ENCODE assay signal across 18 mouse cellular contexts in the genomic region with DNA sequence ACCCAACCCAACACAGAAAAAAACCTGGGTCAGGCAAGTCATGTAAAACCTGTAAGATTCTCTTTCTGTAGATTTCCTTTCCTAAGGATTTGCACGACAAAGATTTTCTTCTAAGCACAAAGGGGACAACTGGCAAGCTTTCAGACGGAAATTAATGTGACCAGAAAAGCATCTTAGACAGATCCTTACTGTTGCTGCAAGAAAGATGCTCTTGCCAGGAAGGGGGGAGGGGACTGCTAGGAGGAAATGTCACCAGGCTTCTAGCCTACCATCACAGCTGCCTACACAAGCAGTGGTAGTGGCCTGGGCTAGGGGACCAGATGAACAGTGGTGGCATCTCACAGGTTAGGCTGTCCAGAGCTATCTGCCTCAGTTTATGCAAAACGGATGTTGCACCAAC.
DNase-seq lines count a peak whose midpoint lies in the region; ATAC-seq and TF ChIP-seq lines count a peak whose summit lies in the region.
"Had no signal": no experiment of that assay in that cellular context is flagged by ENCODE, and none has a peak within 500 bp of the region (broad histone marks: within the 10 kb centered on the region; RNA-seq: fewer than 3 reads in every experiment).

No protein-coding gene starts in this region.

- no peaks in the 10 kb centered on the region for H3K4me1 ChIP-seq in embryonic facial prominence, embryonic 14.5 days (ENCODE audit: control insufficient read depth, insufficient read depth, low read length)
- H3K4me1 ChIP-seq in embryonic facial prominence, embryonic 10.5 days, result no peaks in the 10 kb centered on the region
- H3K4me1 ChIP-seq in cerebellum, adult 2 months (ENCODE audit: control insufficient read depth, insufficient read depth, low read length), result no peaks in the 10 kb centered on the region
- H3K4me1 ChIP-seq: liver, embryonic 13.5 days had no signal

- no peaks in the 10 kb centered on the region for H3K27me3 ChIP-seq in embryonic facial prominence, embryonic 14.5 days (replicated peaks; ENCODE audit: control insufficient read depth, insufficient read depth, low read length)
- H3K27me3 ChIP-seq in embryonic facial prominence, embryonic 10.5 days (replicated peaks; ENCODE audit: low read depth, poor library complexity, severe bottlenecking), result no peaks in the 10 kb centered on the region
- H3K27me3 ChIP-seq in cerebellum, adult 2 months (ENCODE audit: control insufficient read depth, insufficient read depth, low read length), result no peaks in the 10 kb centered on the region
- H3K27me3 ChIP-seq: liver, embryonic 13.5 days had no signal

- TF ChIP-seq CTCF in cerebellum, adult 2 months (IDR thresholded peaks at IDR 0.05; ENCODE audit: borderline replicate concordance, insufficient read depth, low read depth, low read length), result no peak

- DNase-seq in embryonic facial prominence, embryonic 14.5 days (ENCODE audit: low spot score), result peak; percentile 37
- DNase-seq in embryonic facial prominence, embryonic 10.5 days (ENCODE audit: low spot score), result no peak
- peak; percentile 14 for DNase-seq in layer of hippocampus, adult 9-11 months
- DNase-seq in layer of hippocampus, postnatal 36 days, result no peak
- DNase-seq in right cerebral cortex, adult 18-20 months, result peak; percentile 29
- DNase-seq in right cerebral cortex, postnatal 25 days, result no peak
- DNase-seq in cerebellum, adult 2 months, result no peak
- DNase-seq: cerebellum, postnatal 36 days; kidney, adult 18-20 months; liver, embryonic 13.5 days; retina, postnatal 1 day; thymus, postnatal 14 days had no signal

- no peak overlapping the region for H3K4me3 ChIP-seq in embryonic facial prominence, embryonic 14.5 days (ENCODE audit: low read depth, low read length)
- no peak overlapping the region for H3K4me3 ChIP-seq in embryonic facial prominence, embryonic 10.5 days
- H3K4me3 ChIP-seq in cerebellum, adult 2 months (replicated peaks; ENCODE audit: insufficient read depth, low read depth, low read length), result no peak overlapping the region
- H3K4me3 ChIP-seq: limb, embryonic 13.5 days; liver, embryonic 13.5 days; midbrain, embryonic 10.5 days had no signal

- no peak overlapping the region for H3K9ac ChIP-seq in embryonic facial prominence, embryonic 14.5 days (ENCODE audit: low read depth, low read length)
- H3K9ac ChIP-seq: limb, embryonic 13.5 days; liver, embryonic 13.5 days had no signal

- H3K9me3 ChIP-seq in embryonic facial prominence, embryonic 14.5 days (ENCODE audit: control insufficient read depth, low read length), result no peaks in the 10 kb centered on the region
- H3K9me3 ChIP-seq in embryonic facial prominence, embryonic 10.5 days, result no peaks in the 10 kb centered on the region
- H3K9me3 ChIP-seq: G1E; limb, embryonic 13.5 days; liver, embryonic 13.5 days; midbrain, embryonic 10.5 days had no signal

- no peak for TF ChIP-seq POLR2A in cerebellum, adult 2 months (IDR thresholded peaks at IDR 0.05; ENCODE audit: borderline replicate concordance, insufficient read depth, low read length)

- no peak overlapping the region for H3K4me2 ChIP-seq in embryonic facial prominence, embryonic 14.5 days (ENCODE audit: low read depth, low read length)
- H3K4me2 ChIP-seq: heart, embryonic 11.5 days; limb, embryonic 13.5 days; liver, embryonic 13.5 days had no signal

- no peak for ATAC-seq in embryonic facial prominence, embryonic 14.5 days (ENCODE audit: low read depth)
- ATAC-seq: CD4-positive, CD25-positive, alpha-beta regulatory T cell, adult 4 months had no signal

- no peak overlapping the region for H3K27ac ChIP-seq in embryonic facial prominence, embryonic 14.5 days (replicated peaks; ENCODE audit: low read depth, low read length)
- H3K27ac ChIP-seq in embryonic facial prominence, embryonic 10.5 days (replicated peaks), result no peak overlapping the region
- H3K27ac ChIP-seq in cerebellum, adult 2 months (ENCODE audit: insufficient read depth, low read length), result no peak overlapping the region
- H3K27ac ChIP-seq: limb, embryonic 13.5 days; liver, embryonic 13.5 days; macrophage; midbrain, embryonic 10.5 days had no signal

- 64% methylated on average over 3 of the region's 3 CpGs for WGBS in embryonic facial prominence, embryonic 14.5 days
- 61% methylated on average over 3 of the region's 3 CpGs for WGBS in embryonic facial prominence, embryonic 10.5 days
- 39% methylated on average over 3 of the region's 3 CpGs for WGBS in cerebellum, adult 2 months

- H3K36me3 ChIP-seq in embryonic facial prominence, embryonic 14.5 days (ENCODE audit: control insufficient read depth, insufficient read depth, low read length), result no peaks in the 10 kb centered on the region
- no peaks in the 10 kb centered on the region for H3K36me3 ChIP-seq in embryonic facial prominence, embryonic 10.5 days (replicated peaks)
- H3K36me3 ChIP-seq: G1E; limb, embryonic 13.5 days; liver, embryonic 13.5 days; midbrain, embryonic 10.5 days had no signal

Comparison
In these comparisons a context has a peak if more than half of its experiments do, and no peak if none do; other contexts are left out.
1. DNase-seq: peak in embryonic facial prominence, embryonic 14.5 days (single experiment), layer of hippocampus, adult 9-11 months (single experiment) and right cerebral cortex, adult 18-20 months (single experiment); none in embryonic facial prominence, embryonic 10.5 days (single experiment), layer of hippocampus, postnatal 36 days (0 of 2), right cerebral cortex, postnatal 25 days (single experiment) and cerebellum, adult 2 months (0 of 2).